Mouse (Mus musculus) neural tube, embryonic 13.5 days (tissue): Measurements from ENCODE around the gene Tgif2. TPM values are rescaled to one million over a fixed set of nuclear protein-coding genes. Genes with fewer than 3 reads are reported as not detected.
"Not testable (repeated sequence)": the region's sequence is repeated elsewhere in the genome, so short reads cannot be mapped to it uniquely, and the experiment has no call there.

Experiments used
- ATAC-seq: fragments of 200-750 bp; cut with Nextera tagmentation; 2 replicates; pipeline ENCODE4 v1.8.0; 2017; ENCODE audit warnings: low read depth, mild to moderate bottlenecking, moderate TSS enrichment, moderate library complexity
- H3K27ac ChIP-seq: fragments of 300-500 bp; sonication (generic); replicated peaks from 2 replicates; pipeline ENCODE4 v1.5.1; 2015; ENCODE audit warnings: moderate library complexity, mild to moderate bottlenecking, inconsistent platforms
- H3K27me3 ChIP-seq: fragments of 300-500 bp; sonication (generic); 2 replicates; pipeline ENCODE4 v1.6.1; 2015; ENCODE audit warnings: mild to moderate bottlenecking, inconsistent platforms
- H3K36me3 ChIP-seq: fragments of 300-500 bp; sonication (generic); 2 replicates; pipeline ENCODE4 v1.6.1; 2015; ENCODE audit warnings: mild to moderate bottlenecking, inconsistent platforms
- H3K4me1 ChIP-seq: fragments of 300-500 bp; sonication (generic); replicated peaks from 2 replicates; pipeline ENCODE4 v1.6.1; 2015; ENCODE audit warnings: inconsistent platforms
- H3K4me2 ChIP-seq: fragments of 300-500 bp; sonication (generic); 2 replicates; pipeline ENCODE4 v1.6.1; 2015; ENCODE audit warnings: inconsistent platforms, mild to moderate bottlenecking, moderate library complexity
- H3K4me3 ChIP-seq: fragments of 300-500 bp; sonication (generic); 2 replicates; pipeline ENCODE4 v1.5.1; 2015; ENCODE audit warnings: mild to moderate bottlenecking, inconsistent platforms
- H3K9ac ChIP-seq: fragments of 300-500 bp; sonication (generic); 2 replicates; pipeline ENCODE4 v1.6.1; 2015; ENCODE audit warnings: moderate library complexity, mild to moderate bottlenecking, inconsistent platforms
- H3K9me3 ChIP-seq: fragments of 300-500 bp; sonication (generic); 2 replicates; pipeline ENCODE4 v1.6.1; 2016; ENCODE audit warnings: inconsistent platforms
- WGBS: fragments of 180-500 bp; shearing (Covaris S2); methylation state at CpG from one replicate; pipeline ENCODE4 v1.1.7; 2015; 5-methylcytosine and 5-hydroxymethylcytosine counted together
- polyA plus RNA-seq: library from polyadenylated mRNA; unstranded; fragments of >200 nt; fragmentation: Nextera tagmentation; extraction: Ambion mirVana; gene quantifications from 2 replicates; pipeline ENCODE4 v1.2.1, GENCODE M21; 2015

Tgif2 gene
- polyA plus RNA-seq, 1 experiment from 2014 or later: 24.1 TPM

DNA sequence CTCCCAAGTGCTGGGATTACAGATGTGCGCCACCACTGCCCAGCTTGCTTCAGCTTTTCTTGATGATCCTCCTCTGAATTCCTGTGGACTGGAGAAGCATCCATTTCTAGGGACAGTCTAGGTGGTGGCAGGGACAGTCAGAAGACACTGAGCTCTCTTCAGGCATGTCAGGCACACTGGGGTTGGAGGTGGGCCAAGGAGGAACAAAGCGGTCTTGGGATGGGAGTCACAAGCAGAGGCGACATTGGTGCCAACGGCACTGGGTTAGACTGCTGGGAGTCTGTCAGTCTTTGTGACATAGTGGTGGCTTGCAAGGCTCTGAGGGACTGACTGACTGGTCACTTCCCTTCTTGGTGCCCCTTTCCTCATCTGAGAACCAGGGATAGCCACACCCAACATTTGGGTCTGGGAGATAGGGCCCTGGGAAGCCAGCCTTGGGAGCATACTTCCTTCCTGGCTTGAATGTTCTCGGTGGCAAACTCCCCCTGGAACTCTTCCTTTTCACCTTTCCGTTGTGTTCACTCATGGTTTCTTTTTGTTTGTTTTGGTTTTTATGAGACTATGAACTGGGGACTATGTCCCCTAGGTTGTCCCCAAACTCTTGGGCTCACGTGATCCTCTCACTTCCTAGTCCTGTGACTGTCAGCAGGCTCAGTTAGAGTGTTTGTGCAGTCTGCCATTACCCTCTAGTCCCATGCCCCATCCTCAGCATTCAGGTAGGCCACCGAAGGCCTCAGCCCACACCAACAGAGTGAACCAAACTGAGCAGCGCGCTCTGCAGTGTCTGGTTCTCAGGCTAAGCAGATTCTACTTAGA, 44.8 kb downstream of the Tgif2 start:
- H3K27me3 ChIP-seq: no peaks in the 10 kb centered on the region
- no peak overlapping the region for H3K9ac ChIP-seq
- H3K4me2 ChIP-seq: no peak overlapping the region
- ATAC-seq: no peak
- no peak overlapping the region for H3K4me3 ChIP-seq
- H3K36me3 ChIP-seq: no peaks in the 10 kb centered on the region
- WGBS: 90% methylated on average over 10 of the region's 10 CpGs
- no peak overlapping the region for H3K27ac ChIP-seq
- H3K4me1 ChIP-seq: no peaks in the 10 kb centered on the region
- H3K9me3 ChIP-seq: no peaks in the 10 kb centered on the region

DNA sequence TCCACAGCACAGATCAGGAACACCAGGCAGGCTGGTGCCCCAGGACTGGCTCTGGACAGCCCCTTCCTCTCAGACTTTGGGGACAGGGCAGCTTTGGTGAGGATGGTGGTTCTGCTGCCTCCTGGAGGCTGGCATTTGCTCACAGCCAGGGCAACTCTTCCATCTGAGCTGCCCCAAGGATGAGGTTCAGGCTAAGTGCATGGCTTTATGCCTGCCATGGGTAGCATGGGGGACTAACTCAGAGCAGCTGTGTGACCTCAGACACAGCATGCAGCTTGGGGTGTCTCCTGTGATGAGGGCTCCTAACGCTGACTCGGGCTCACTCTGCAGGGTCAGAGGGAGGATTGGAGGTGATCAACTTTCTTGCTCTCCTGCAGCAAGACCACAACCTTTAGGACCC, 45.9 kb downstream of the Tgif2 start:
- not testable (repeated sequence) for H3K4me3 ChIP-seq, H3K4me1 ChIP-seq, H3K9me3 ChIP-seq, ATAC-seq, H3K9ac ChIP-seq, H3K4me2 ChIP-seq, H3K36me3 ChIP-seq, H3K27me3 ChIP-seq, H3K27ac ChIP-seq
- 71% methylated on average over 2 of the region's 2 CpGs for WGBS

DNA sequence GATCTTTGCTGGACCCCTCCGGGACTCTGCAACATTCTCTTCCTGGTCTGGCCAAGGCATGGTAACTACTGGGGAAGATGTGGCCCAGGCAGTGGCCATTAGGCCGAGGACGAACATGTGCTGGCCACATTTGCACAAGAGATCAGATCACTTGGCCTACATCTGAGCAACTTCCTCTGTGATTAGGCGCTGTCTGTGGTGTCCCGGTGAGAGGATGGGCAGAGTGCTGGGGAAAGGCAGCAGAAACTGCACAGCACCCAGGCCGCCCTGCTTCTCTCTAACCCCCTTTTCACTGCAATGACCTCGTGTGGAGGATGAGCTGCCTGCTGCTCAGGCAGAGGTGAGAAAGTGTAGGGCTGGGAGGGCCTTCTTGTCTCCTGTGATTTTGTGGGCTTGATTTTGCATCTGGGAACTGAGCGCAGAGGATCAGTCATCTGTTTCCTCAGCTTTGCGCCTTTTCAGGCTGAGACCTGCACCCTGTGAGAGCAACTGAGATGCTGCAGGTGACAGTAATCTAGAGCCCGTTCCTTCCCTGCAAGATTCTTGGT, 46.4 kb downstream of the Tgif2 start:
- Histone ChIP-seq H3K4me2 (no peak overlapping the region), H3K27ac (no peak overlapping the region), H3K36me3 (no peaks in the 10 kb centered on the region), H3K9ac (no peak overlapping the region), H3K27me3 (no peaks in the 10 kb centered on the region), H3K4me3 (no peak overlapping the region), H3K4me1 (no peaks in the 10 kb centered on the region), H3K9me3 (no peaks in the 10 kb centered on the region)
- WGBS: 79% methylated on average over 10 of the region's 10 CpGs
- no peak for ATAC-seq

DNA sequence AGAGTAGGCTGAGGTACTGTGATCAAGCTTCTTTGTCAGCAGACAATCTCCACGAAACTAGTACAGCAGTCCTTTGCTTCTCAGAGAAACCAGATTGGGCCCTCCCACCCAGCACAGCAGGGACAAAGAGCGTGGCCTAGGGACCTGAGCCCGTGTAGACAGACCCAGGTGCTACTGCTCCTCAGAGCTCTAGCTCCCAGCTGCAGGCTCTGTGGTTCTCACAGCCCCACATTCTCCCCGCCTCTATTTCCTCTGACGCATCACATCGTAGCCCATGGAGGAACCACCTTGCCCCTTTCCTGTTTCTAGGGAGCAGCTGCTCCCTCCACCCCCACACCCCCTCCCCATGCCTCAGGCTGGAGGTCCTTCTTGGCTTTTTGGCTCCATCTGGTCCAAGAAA, 47.2 kb downstream of the Tgif2 start, which contains the start of gene Sla2:
Gene Sla2, minus strand, starts transcription at position 176 of the 400 bp plus-strand sequence.
- ATAC-seq: no peak
- Histone ChIP-seq H3K4me3 (no peak within 1 kb of the TSS), H3K36me3 (no peaks in the 10 kb centered on the region), H3K9ac (no peak within 1 kb of the TSS), H3K27me3 (no peaks in the 10 kb centered on the region), H3K9me3 (no peaks in the 10 kb centered on the region), H3K4me2 (no peak within 1 kb of the TSS), H3K27ac (no peak within 1 kb of the TSS), H3K4me1 (peaks cover 3% of the 10 kb centered on the region)
- WGBS: 66% methylated on average over 6 of the region's 6 CpGs

DNA sequence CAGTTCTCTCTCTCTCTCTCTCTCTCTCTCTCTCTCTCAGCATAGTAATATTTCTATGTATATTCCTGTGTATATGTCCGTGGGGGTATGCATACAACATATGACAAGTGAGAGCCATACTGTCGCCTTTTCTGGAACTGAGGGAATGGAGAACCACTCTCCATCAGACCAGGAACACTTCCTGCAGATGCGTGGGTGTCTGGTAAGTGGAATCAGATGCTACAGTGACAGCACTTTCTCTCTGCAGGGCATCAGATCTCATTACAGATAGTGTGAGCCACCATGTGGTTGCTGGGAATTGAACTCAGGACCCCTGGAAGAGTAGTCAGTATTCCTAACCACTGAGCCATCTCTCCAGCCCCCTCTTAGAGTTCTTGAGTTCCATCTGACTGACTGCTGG, 48.7 kb downstream of the Tgif2 start:
- WGBS: 85% methylated on average over 3 of the region's 3 CpGs
- Histone ChIP-seq H3K36me3 (no peaks in the 10 kb centered on the region), H3K9me3 (no peaks in the 10 kb centered on the region), H3K27ac (no peak overlapping the region), H3K4me1 (peaks cover 13% of the 10 kb centered on the region), H3K27me3 (no peaks in the 10 kb centered on the region), H3K4me2 (no peak overlapping the region), H3K4me3 (no peak overlapping the region), H3K9ac (no peak overlapping the region)
- ATAC-seq: no peak

DNA sequence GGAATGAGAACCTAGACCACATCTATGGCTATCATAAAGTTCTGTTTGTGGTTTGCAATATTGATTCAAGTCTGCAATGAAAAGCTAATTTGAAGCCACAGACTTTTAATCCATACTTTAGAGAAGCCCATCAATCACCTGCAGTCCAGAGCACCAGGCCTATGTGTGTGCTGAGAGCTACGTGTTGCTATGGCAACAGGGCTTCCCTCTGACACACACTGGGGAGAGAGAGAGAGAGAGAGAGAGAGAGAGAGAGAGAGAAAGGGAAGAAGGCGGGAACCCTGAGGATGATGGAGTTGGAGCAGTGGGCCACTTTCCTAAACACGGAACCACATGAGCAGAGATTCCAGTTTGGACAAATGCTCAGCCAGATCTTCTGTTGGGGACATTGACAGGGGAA, 52.4 kb downstream of the Tgif2 start:
- 18% methylated on average over 3 of the region's 3 CpGs for WGBS
- H3K36me3 ChIP-seq: no peaks in the 10 kb centered on the region
- H3K9ac ChIP-seq: no peak overlapping the region
- ATAC-seq: peak; percentile 74; the same call in 1 of the 2 replicates
- no peaks in the 10 kb centered on the region for H3K9me3 ChIP-seq
- H3K27me3 ChIP-seq: no peaks in the 10 kb centered on the region
- H3K4me1 ChIP-seq: peaks cover 13% of the 10 kb centered on the region
- H3K27ac ChIP-seq: no peak overlapping the region
- no peak overlapping the region for H3K4me2 ChIP-seq
- no peak overlapping the region for H3K4me3 ChIP-seq

DNA sequence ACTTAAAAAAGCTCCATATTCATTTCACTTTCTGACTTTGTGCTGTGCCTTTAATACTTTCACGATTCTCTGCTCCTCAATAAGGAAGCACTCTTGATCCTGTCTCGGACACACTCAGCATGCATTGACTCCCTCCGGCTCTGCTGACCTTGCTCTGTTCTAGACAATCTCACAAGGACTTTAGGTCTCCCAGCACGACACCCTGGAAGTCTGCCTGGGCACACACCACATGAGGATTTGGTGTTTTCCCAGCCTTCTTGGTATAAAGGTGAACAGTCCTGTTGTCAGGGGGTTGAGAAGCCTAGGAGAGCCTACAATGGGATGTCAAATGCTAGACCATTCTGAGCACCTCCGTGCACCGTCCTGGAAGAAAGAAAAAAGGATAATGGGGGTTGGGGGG, 53.0 kb downstream of the Tgif2 start:
- Histone ChIP-seq H3K27me3 (no peaks in the 10 kb centered on the region), H3K9ac (no peak overlapping the region), H3K9me3 (no peaks in the 10 kb centered on the region), H3K27ac (no peak overlapping the region), H3K4me2 (no peak overlapping the region), H3K4me1 (peaks cover 13% of the 10 kb centered on the region), H3K4me3 (no peak overlapping the region), H3K36me3 (no peaks in the 10 kb centered on the region)
- no peak for ATAC-seq
- 74% methylated on average over 6 of the region's 6 CpGs for WGBS

DNA sequence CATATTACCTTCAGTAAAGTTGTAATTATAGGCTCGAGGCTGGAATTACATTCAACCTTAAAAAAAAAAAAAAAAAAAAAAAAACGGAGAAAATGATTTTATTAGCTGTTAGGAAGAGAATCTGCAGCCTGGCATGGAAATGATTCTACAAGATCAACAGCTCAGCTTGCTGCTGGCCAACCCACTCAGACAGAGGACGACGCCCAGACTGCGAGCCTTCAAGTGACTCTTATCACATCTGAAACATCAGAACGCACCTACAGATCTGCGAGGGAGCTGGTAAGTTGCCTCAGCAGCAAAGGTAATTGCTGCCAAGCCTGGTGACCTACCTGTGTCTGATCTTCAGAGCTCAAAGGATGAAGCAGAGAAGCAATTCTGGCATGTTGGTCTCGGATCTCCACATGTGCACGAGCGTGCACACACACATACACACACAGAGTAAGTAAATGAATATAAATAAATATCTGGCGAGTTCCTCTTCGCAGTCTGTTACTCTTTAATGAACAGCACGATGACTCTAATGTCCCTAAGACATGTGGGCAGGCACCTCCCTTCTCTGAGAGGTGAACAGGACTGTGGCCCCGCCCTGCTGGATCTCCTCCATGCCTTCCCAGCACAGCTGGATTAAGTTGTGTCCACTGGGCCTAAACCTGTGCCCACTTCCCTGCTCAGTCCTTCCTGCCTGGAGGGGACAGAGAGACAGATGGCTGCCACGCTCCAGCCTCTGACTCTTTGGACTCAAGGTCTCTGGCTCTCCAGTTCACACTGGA, 54.9 kb downstream of the Tgif2 start:
- no peak for ATAC-seq
- Histone ChIP-seq H3K27me3 (no peaks in the 10 kb centered on the region), H3K9ac (no peak overlapping the region), H3K9me3 (no peaks in the 10 kb centered on the region), H3K4me2 (no peak overlapping the region), H3K36me3 (no peaks in the 10 kb centered on the region), H3K4me1 (peaks cover 13% of the 10 kb centered on the region), H3K27ac (no peak overlapping the region), H3K4me3 (no peak overlapping the region)
- WGBS: 84% methylated on average over 15 of the region's 15 CpGs

DNA sequence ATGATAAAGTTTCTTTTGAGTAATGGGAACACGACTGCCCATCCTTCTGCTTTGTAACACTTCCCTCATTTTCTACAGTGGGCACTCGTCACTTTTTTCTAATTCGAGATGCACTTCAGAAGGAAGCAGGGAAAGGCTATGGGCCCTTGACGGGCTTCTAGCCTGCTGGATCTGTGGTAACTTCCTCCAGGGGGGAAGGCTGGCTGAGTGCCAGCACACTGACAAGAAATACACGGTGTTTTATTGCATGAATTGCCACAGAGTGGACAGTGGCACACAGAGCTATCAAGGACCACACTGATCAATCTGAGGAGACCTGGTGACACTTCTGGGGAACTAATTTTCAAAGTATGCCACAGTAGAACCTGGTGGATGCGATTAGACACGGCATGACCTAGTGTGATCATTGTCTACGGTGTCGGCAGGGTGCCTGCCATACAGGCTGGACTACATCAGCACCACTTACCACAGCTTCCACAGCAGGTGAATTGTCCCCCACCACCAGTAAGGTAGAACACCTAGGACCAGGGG, 56.6 kb downstream of the Tgif2 start:
- no peak overlapping the region for H3K9ac ChIP-seq
- no peaks in the 10 kb centered on the region for H3K36me3 ChIP-seq
- H3K4me3 ChIP-seq: no peak overlapping the region
- peaks cover 13% of the 10 kb centered on the region for H3K4me1 ChIP-seq
- H3K27me3 ChIP-seq: no peaks in the 10 kb centered on the region
- no peaks in the 10 kb centered on the region for H3K9me3 ChIP-seq
- WGBS: 75% methylated on average over 9 of the region's 9 CpGs
- no peak overlapping the region for H3K27ac ChIP-seq
- H3K4me2 ChIP-seq: no peak overlapping the region
- no peak for ATAC-seq

DNA sequence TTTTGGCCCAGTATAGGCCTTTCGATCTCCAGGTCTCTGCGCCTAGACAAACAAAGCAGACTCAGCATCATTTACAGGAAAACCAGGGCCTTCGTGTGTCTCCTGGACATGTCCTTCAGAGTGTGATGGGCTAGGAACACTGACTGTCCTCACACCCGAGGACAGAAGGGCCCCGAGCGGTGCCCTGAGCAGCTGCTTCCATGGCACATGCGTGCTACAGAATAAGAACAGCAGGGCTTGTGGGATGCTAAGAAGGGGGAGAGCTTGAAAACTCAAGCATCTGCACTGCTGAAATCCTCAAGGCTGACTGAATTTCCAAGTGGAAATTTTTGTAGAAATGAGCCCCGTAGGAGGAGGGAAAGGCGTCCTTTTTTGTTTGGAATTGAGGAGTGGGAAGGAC, 57.2 kb downstream of the Tgif2 start:
- Histone ChIP-seq H3K27me3 (no peaks in the 10 kb centered on the region), H3K4me2 (no peak overlapping the region), H3K9me3 (no peaks in the 10 kb centered on the region), H3K27ac (no peak overlapping the region), H3K36me3 (no peaks in the 10 kb centered on the region), H3K4me1 (peaks cover 9% of the 10 kb centered on the region), H3K9ac (no peak overlapping the region), H3K4me3 (no peak overlapping the region)
- 87% methylated on average over 9 of the region's 9 CpGs for WGBS
- ATAC-seq: no peak

DNA sequence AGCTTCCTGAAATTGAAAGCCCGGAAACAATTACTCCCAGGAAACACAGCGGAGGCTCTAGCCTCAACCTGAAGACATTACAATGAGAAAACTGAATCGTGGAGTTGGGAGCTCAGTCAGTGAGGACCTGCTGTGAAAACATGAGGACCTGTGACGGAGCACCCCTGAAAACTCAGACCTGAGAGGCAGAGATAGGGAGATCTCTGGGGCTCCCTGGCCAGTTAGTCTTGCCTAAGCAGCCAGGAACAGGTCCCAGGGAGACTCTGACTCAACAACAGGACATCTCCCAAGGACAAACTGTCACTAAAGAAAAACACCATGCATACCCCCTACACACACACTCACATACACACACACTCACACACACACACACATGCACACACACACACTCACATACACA, 58.6 kb downstream of the Tgif2 start:
- H3K9me3 ChIP-seq: no peaks in the 10 kb centered on the region
- H3K27ac ChIP-seq: no peak overlapping the region
- H3K4me1 ChIP-seq: no peaks in the 10 kb centered on the region
- no peaks in the 10 kb centered on the region for H3K36me3 ChIP-seq
- H3K4me2 ChIP-seq: no peak overlapping the region
- H3K9ac ChIP-seq: no peak overlapping the region
- 71% methylated on average over 4 of the region's 4 CpGs for WGBS
- H3K4me3 ChIP-seq: no peak overlapping the region
- ATAC-seq: no peak
- no peaks in the 10 kb centered on the region for H3K27me3 ChIP-seq

DNA sequence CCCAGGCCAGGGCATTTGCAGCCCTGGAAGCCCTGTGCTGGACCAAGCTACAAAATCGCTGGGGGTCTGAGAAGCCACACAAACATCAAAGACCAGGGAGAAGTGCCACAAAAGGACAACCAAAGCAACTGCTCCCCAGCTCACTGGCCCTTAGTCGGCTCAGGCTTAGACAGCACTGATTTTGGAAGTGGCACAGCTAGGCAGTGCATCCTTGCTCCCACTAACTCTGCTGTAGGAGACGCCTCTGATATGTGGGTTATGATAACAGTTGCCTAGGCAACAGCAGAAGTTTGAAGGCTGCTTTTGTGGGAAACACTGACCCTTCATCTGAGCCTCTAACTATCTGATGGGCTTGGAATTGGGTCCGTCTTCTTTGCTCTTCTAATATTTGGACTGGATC, 59.4 kb downstream of the Tgif2 start:
- WGBS: 79% methylated on average over 4 of the region's 4 CpGs
- Histone ChIP-seq H3K4me3 (no peak overlapping the region), H3K27ac (no peak overlapping the region), H3K27me3 (no peaks in the 10 kb centered on the region), H3K9me3 (no peaks in the 10 kb centered on the region), H3K9ac (no peak overlapping the region), H3K36me3 (no peaks in the 10 kb centered on the region), H3K4me1 (no peaks in the 10 kb centered on the region), H3K4me2 (no peak overlapping the region)
- no peak for ATAC-seq
